Mouse (Mus musculus): ENCODE measurements at regions not wholly inside any gene's neighbourhood (a gene's known extent, or its start where the extent isn't known, plus 50 kb on each side); places are given as distances from the start of the nearest gene placed in this dataset.

GRCm38 (mm10) chr2:77358176-77358575 lies 77.8 kb upstream of the Sestd1 start:
- no peak for ATAC-seq (ENCODE audit: insufficient read depth, low read depth)
- no peak for DNase-seq (ENCODE audit: low spot score)
- Histone ChIP-seq H3K4me2 (ENCODE audit: low read depth, low read length) (no peak overlapping the region), H3K27ac (ENCODE audit: low read depth) (no peak overlapping the region), H3K9me3 (replicated peaks; ENCODE audit: control insufficient read depth, low read length) (no peaks in the 10 kb centered on the region), H3K4me1 (ENCODE audit: control insufficient read depth, insufficient read depth) (no peaks in the 10 kb centered on the region), H3K9ac (replicated peaks; ENCODE audit: low read depth, low read length) (no peak overlapping the region), H3K4me3 (ENCODE audit: low read depth, low read length) (no peak overlapping the region), H3K27me3 (ENCODE audit: control insufficient read depth, insufficient read depth, low read length) (no peaks in the 10 kb centered on the region), H3K36me3 (replicated peaks; ENCODE audit: control insufficient read depth, insufficient read depth, low read length) (no peaks in the 10 kb centered on the region)
- 66% methylated on average over 6 of the region's 6 CpGs for WGBS
- TF ChIP-seq CTCF (IDR thresholded peaks at IDR 0.05; ENCODE audit: low read depth) (no peak), EP300 (IDR thresholded peaks at IDR 0.05; ENCODE audit: low read depth) (no peak)

DNA sequence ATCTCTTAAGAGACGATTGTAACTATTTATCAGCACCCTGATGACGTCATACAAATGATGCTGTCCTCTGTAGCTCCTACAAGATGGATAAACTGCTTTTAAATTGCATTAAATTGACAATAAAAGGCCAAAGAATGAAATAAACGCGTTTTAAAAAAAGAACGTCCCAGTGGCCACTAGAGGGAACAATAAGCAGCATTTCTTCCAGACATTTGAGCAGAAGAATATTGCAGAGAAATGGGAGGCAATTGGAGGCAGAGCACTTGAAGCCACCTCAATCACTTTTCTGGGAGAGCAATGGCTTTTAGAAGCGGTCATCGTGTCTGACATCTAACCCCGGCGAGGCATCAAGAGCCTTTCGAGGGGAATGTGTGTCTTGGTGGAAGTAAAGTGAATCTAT lies 76.4 kb upstream of the Sestd1 start:
- H3K27me3 ChIP-seq (ENCODE audit: control insufficient read depth, insufficient read depth, low read length), result no peaks in the 10 kb centered on the region
- no peaks in the 10 kb centered on the region for H3K9me3 ChIP-seq (replicated peaks; ENCODE audit: control insufficient read depth, low read length)
- H3K4me2 ChIP-seq (ENCODE audit: low read depth, low read length), result no peak overlapping the region
- DNase-seq (ENCODE audit: low spot score) (no peak), ATAC-seq (ENCODE audit: insufficient read depth, low read depth) (no peak)
- H3K9ac ChIP-seq (replicated peaks; ENCODE audit: low read depth, low read length), result no peak overlapping the region
- no peaks in the 10 kb centered on the region for H3K36me3 ChIP-seq (replicated peaks; ENCODE audit: control insufficient read depth, insufficient read depth, low read length)
- H3K4me1 ChIP-seq (ENCODE audit: control insufficient read depth, insufficient read depth), result peaks cover 10% of the 10 kb centered on the region
- H3K27ac ChIP-seq (ENCODE audit: low read depth), result no peak overlapping the region
- WGBS, result 64% methylated on average over 10 of the region's 10 CpGs
- H3K4me3 ChIP-seq (ENCODE audit: low read depth, low read length), result no peak overlapping the region
- TF ChIP-seq EP300 (IDR thresholded peaks at IDR 0.05; ENCODE audit: low read depth) (no peak), CTCF (IDR thresholded peaks at IDR 0.05; ENCODE audit: low read depth) (peak; percentile 49)

GRCm38 (mm10) chr2:77351987-77352628 lies 71.7 kb upstream of the Sestd1 start:
- DNase-seq (ENCODE audit: low spot score), result peak; percentile 77
- Histone ChIP-seq H3K4me3 (ENCODE audit: low read depth, low read length) (no peak overlapping the region), H3K4me1 (ENCODE audit: control insufficient read depth, insufficient read depth) (peaks cover 13% of the 10 kb centered on the region), H3K4me2 (ENCODE audit: low read depth, low read length) (no peak overlapping the region), H3K36me3 (replicated peaks; ENCODE audit: control insufficient read depth, insufficient read depth, low read length) (no peaks in the 10 kb centered on the region), H3K9ac (replicated peaks; ENCODE audit: low read depth, low read length) (no peak overlapping the region), H3K27ac (ENCODE audit: low read depth) (peak overlapping the region; percentile 62), H3K27me3 (ENCODE audit: control insufficient read depth, insufficient read depth, low read length) (no peaks in the 10 kb centered on the region), H3K9me3 (replicated peaks; ENCODE audit: control insufficient read depth, low read length) (no peaks in the 10 kb centered on the region)
- TF ChIP-seq CTCF (IDR thresholded peaks at IDR 0.05; ENCODE audit: low read depth), result no peak
- TF ChIP-seq EP300 (IDR thresholded peaks at IDR 0.05; ENCODE audit: low read depth), result no peak
- peak; percentile 92 for ATAC-seq (ENCODE audit: insufficient read depth, low read depth)
- WGBS, result 29% methylated on average over 8 of the region's 8 CpGs

DNA sequence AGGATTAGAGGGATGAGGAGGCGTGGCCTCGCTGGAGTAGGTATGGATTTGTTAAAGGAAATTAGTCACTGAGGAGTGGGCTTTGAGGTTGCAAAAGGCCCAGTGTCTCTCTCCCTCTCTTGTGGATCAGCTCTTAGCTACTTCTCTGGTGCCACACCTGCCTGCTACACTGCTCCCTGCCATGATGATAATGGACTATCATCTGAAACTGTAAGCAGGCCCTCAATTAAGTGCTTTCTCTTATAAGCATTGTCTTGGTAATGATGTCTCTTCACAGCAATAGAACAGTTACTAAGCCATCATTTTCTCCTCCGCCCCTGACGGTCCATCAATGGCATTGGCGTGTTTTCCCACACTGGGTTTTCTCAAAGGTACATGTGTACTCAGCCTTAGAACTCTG lies 66.6 kb upstream of the Sestd1 start:
- H3K9ac ChIP-seq (replicated peaks; ENCODE audit: low read depth, low read length), result no peak overlapping the region
- no peaks in the 10 kb centered on the region for H3K27me3 ChIP-seq (ENCODE audit: control insufficient read depth, insufficient read depth, low read length)
- DNase-seq (ENCODE audit: low spot score) (no peak), ATAC-seq (ENCODE audit: insufficient read depth, low read depth) (no peak)
- H3K4me3 ChIP-seq (ENCODE audit: low read depth, low read length), result no peak overlapping the region
- 92% methylated on average over 5 of the region's 5 CpGs for WGBS
- no peaks in the 10 kb centered on the region for H3K9me3 ChIP-seq (replicated peaks; ENCODE audit: control insufficient read depth, low read length)
- no peak overlapping the region for H3K27ac ChIP-seq (ENCODE audit: low read depth)
- TF ChIP-seq CTCF (IDR thresholded peaks at IDR 0.05; ENCODE audit: low read depth) (no peak), EP300 (IDR thresholded peaks at IDR 0.05; ENCODE audit: low read depth) (no peak)
- no peak overlapping the region for H3K4me2 ChIP-seq (ENCODE audit: low read depth, low read length)
- peaks cover 5% of the 10 kb centered on the region for H3K4me1 ChIP-seq (ENCODE audit: control insufficient read depth, insufficient read depth)
- H3K36me3 ChIP-seq (replicated peaks; ENCODE audit: control insufficient read depth, insufficient read depth, low read length), result no peaks in the 10 kb centered on the region

GRCm38 (mm10) chr2:77343736-77344440 lies 63.5 kb upstream of the Sestd1 start:
- Histone ChIP-seq H3K9ac (replicated peaks; ENCODE audit: low read depth, low read length) (no peak overlapping the region), H3K9me3 (replicated peaks; ENCODE audit: control insufficient read depth, low read length) (no peaks in the 10 kb centered on the region), H3K27ac (ENCODE audit: low read depth) (no peak overlapping the region), H3K4me1 (ENCODE audit: control insufficient read depth, insufficient read depth) (no peaks in the 10 kb centered on the region), H3K4me3 (ENCODE audit: low read depth, low read length) (no peak overlapping the region), H3K4me2 (ENCODE audit: low read depth, low read length) (no peak overlapping the region), H3K36me3 (replicated peaks; ENCODE audit: control insufficient read depth, insufficient read depth, low read length) (no peaks in the 10 kb centered on the region), H3K27me3 (ENCODE audit: control insufficient read depth, insufficient read depth, low read length) (no peaks in the 10 kb centered on the region)
- ATAC-seq (ENCODE audit: insufficient read depth, low read depth), result no peak
- no peak for DNase-seq (ENCODE audit: low spot score)
- WGBS, result 89% methylated on average over 16 of the region's 16 CpGs
- TF ChIP-seq CTCF (IDR thresholded peaks at IDR 0.05; ENCODE audit: low read depth) (peak; percentile 45), EP300 (IDR thresholded peaks at IDR 0.05; ENCODE audit: low read depth) (no peak)

All from heart, postnatal 0 days (tissue).